10 mouse cellular contexts compared by ENCODE assay signal in genomic region chr14:122009502-122009901, GRCm38 (mm10). TPM values are rescaled to one million over a fixed set of nuclear protein-coding genes. Genes with fewer than 3 reads are reported as not detected.
A peak's percentile ranks its signal among the peaks of the same experiment; 100 is the strongest.
DNase-seq lines count a peak whose midpoint lies in the region; ATAC-seq lines count a peak whose summit lies in the region.
"Had no signal": no experiment of that assay in that cellular context is flagged by ENCODE, and none has a peak within 500 bp of the region (broad histone marks: within the 10 kb centered on the region; RNA-seq: fewer than 3 reads in every experiment).

No protein-coding gene starts in this region.

- no peak overlapping the region for H3K27ac ChIP-seq in midbrain, embryonic 11.5 days (ENCODE audit: low read depth, low read length)
- no peak overlapping the region for H3K27ac ChIP-seq in midbrain, embryonic 14.5 days (replicated peaks; ENCODE audit: low read depth, low read length)

- WGBS in midbrain, embryonic 11.5 days, result 95% methylated on average over 13 of the region's 13 CpGs
- 94% methylated on average over 13 of the region's 13 CpGs for WGBS in midbrain, embryonic 14.5 days

- H3K4me2 ChIP-seq in midbrain, embryonic 11.5 days, result no peak overlapping the region
- H3K4me2 ChIP-seq in midbrain, embryonic 14.5 days (ENCODE audit: low read length), result no peak overlapping the region

- ATAC-seq in frontal cortex, adult (ENCODE audit: low TSS enrichment), result peak; percentile 38; the same call in 1 of the 2 replicates
- ATAC-seq in midbrain, embryonic 11.5 days (ENCODE audit: low FRiP score), result no peak
- ATAC-seq in midbrain, embryonic 14.5 days (ENCODE audit: low FRiP score, low TSS enrichment), result no peak

- H3K27me3 ChIP-seq in midbrain, embryonic 11.5 days (ENCODE audit: control insufficient read depth, insufficient read depth, low read length), result no peaks in the 10 kb centered on the region
- no peaks in the 10 kb centered on the region for H3K27me3 ChIP-seq in midbrain, embryonic 14.5 days (ENCODE audit: control insufficient read depth, insufficient read depth, low read length)

- H3K9ac ChIP-seq in midbrain, embryonic 11.5 days (ENCODE audit: low read length), result no peak overlapping the region
- no peak overlapping the region for H3K9ac ChIP-seq in midbrain, embryonic 14.5 days (replicated peaks; ENCODE audit: low read length)

- H3K4me3 ChIP-seq in midbrain, embryonic 11.5 days (ENCODE audit: low read depth, low read length), result no peak overlapping the region
- no peak overlapping the region for H3K4me3 ChIP-seq in midbrain, embryonic 14.5 days (replicated peaks; ENCODE audit: low read depth, low read length)

- DNase-seq in frontal cortex, postnatal 25 days (ENCODE audit: low spot score in 2 of 2), result no peak
- peak; percentile 44 for DNase-seq in midbrain, embryonic 11.5 days (ENCODE audit: low spot score, missing footprints)
- no peak for DNase-seq in midbrain, embryonic 14.5 days
- DNase-seq in monocyte, adult 2 months (ENCODE audit: low read depth in 1 of 2, low spot score in 2 of 2), result peak; percentile 51 to 65
- DNase-seq in thymus, postnatal 4 days, result peak; percentile 76
- DNase-seq in adrenal gland, postnatal 4 days (ENCODE audit: low spot score in 2 of 2), result no peak
- DNase-seq in cerebellum, adult 9-10 months, result no peak

- H3K36me3 ChIP-seq in midbrain, embryonic 11.5 days (ENCODE audit: control insufficient read depth, insufficient read depth, low read length), result no peaks in the 10 kb centered on the region
- H3K36me3 ChIP-seq in midbrain, embryonic 14.5 days (ENCODE audit: control insufficient read depth, insufficient read depth, low read length), result peaks cover 24% of the 10 kb centered on the region; the same call in 1 of the 2 replicates

- H3K4me1 ChIP-seq in midbrain, embryonic 11.5 days (ENCODE audit: control insufficient read depth, insufficient read depth, low read length), result no peaks in the 10 kb centered on the region
- H3K4me1 ChIP-seq in midbrain, embryonic 14.5 days (ENCODE audit: control insufficient read depth, insufficient read depth, low read length), result no peaks in the 10 kb centered on the region

- no peaks in the 10 kb centered on the region for H3K9me3 ChIP-seq in midbrain, embryonic 11.5 days (ENCODE audit: control insufficient read depth, low read length)
- H3K9me3 ChIP-seq in midbrain, embryonic 14.5 days (ENCODE audit: control insufficient read depth, low read length), result no peaks in the 10 kb centered on the region

RNA-seq across cellular contexts. Expression of gene Timm8a2, which starts 25.0 kb away (rescaled TPM):
- 0.18 TPM in 1 of 2 replicates, not detected in the other for polyA plus RNA-seq in midbrain, embryonic 11.5 days (2014; fragmentation: Nextera tagmentation; extraction: Ambion mirVana)
- not detected in 2 replicates for polyA plus RNA-seq in midbrain, embryonic 14.5 days (2014; fragmentation: Nextera tagmentation; extraction: Ambion mirVana)
- total RNA-seq in adrenal gland, postnatal 4 days (2021), result not detected
- polyA plus RNA-seq: gonadal fat pad, adult 2 months; large intestine, adult 2 months had no signal

RNA-seq across cellular contexts. Expression of gene Gpr183, which starts 44.5 kb away (rescaled TPM):
- polyA plus RNA-seq in midbrain, embryonic 11.5 days (2014; fragmentation: Nextera tagmentation; extraction: Ambion mirVana), result 1.4 and 1.6 TPM in 2 replicates
- 0.67 and 0.72 TPM in 2 replicates for polyA plus RNA-seq in midbrain, embryonic 14.5 days (2014; fragmentation: Nextera tagmentation; extraction: Ambion mirVana)
- total RNA-seq in adrenal gland, postnatal 4 days (2021), result under 1 TPM; 0.42 to 0.56 TPM

Comparison
In these comparisons a context has a peak if more than half of its experiments do, and no peak if none do; other contexts are left out.
1. DNase-seq: peak in midbrain, embryonic 11.5 days (single experiment), monocyte, adult 2 months (2 of 2) and thymus, postnatal 4 days (single experiment); none in frontal cortex, postnatal 25 days (0 of 2), midbrain, embryonic 14.5 days (single experiment), adrenal gland, postnatal 4 days (0 of 2) and cerebellum, adult 9-10 months (single experiment).